Mouse (Mus musculus) thymus, adult 2 months (tissue): Measurements from ENCODE around the gene Zfp384.

ENCODE experiments used
- CTCF ChIP-seq: fragments of 200-500 bp; IDR thresholded peaks from 2 replicates; pipeline ENCODE4 v1.5.1; 2012; ENCODE audit warnings: mild to moderate bottlenecking, control low read depth, low read length, moderate library complexity, borderline replicate concordance; ENCODE audit not compliant: control insufficient read depth, poor library complexity, insufficient read depth; ENCODE audit errors: extremely low read depth
- POLR2A ChIP-seq: fragments of 200-500 bp; IDR thresholded peaks from 2 replicates; pipeline ENCODE4 v1.6.1; 2012; ENCODE audit warnings: mild to moderate bottlenecking, low read length, control low read depth, moderate library complexity; ENCODE audit not compliant: control insufficient read depth, poor library complexity, insufficient read depth; ENCODE audit errors: extremely low read depth

- TF ChIP-seq CTCF, result no peak
- TF ChIP-seq POLR2A, result no peak
These were observed 62.4 kb downstream of the Zfp384 start for GRCm38 (mm10) chr6:125071170-125071895.
